Mouse (Mus musculus) hindbrain, postnatal 0 days (tissue): ENCODE measurements around the gene Cenpp. TPM values are rescaled to one million over a fixed set of nuclear protein-coding genes. Genes with fewer than 3 reads are reported as not detected.

Source experiments
- ATAC-seq: fragments of 200-750 bp; cut with Nextera tagmentation; 2 replicates; pipeline ENCODE4 v1.8.0; 2017; ENCODE audit warnings: mild to moderate bottlenecking, moderate TSS enrichment, moderate library complexity
- DNase-seq: peaks from one replicate; pipeline ENCODE4 v3.0.0-alpha.2; 2015; ENCODE audit warnings: low spot score
- H3K27ac ChIP-seq: fragments of 300-500 bp; sonication (generic); 2 replicates; pipeline ENCODE4 v1.5.1; 2014; ENCODE audit warnings: mild to moderate bottlenecking
- H3K27me3 ChIP-seq: fragments of 300-500 bp; sonication (generic); 2 replicates; pipeline ENCODE4 v1.6.1; 2014; ENCODE audit warnings: low read length, mixed read lengths; ENCODE audit not compliant: insufficient read depth
- H3K36me3 ChIP-seq: fragments of 300-500 bp; sonication (generic); 2 replicates; pipeline ENCODE4 v1.6.1; 2014; ENCODE audit warnings: low read length, mixed read lengths; ENCODE audit not compliant: insufficient read depth
- H3K4me1 ChIP-seq: fragments of 300-500 bp; sonication (generic); 2 replicates; pipeline ENCODE4 v1.6.1; 2014; ENCODE audit warnings: antibody characterized with exemption, low read length, mixed read lengths; ENCODE audit not compliant: insufficient read depth
- H3K4me2 ChIP-seq: fragments of 300-500 bp; sonication (generic); 2 replicates; pipeline ENCODE4 v1.6.1; 2014; ENCODE audit warnings: low read depth, mild to moderate bottlenecking, low read length, moderate library complexity, mixed read lengths
- H3K4me3 ChIP-seq: fragments of 300-500 bp; sonication (generic); 2 replicates; pipeline ENCODE4 v1.5.1; 2014; ENCODE audit warnings: low read length
- H3K9ac ChIP-seq: fragments of 300-500 bp; sonication (generic); replicated peaks from 2 replicates; pipeline ENCODE4 v1.6.1; 2014; ENCODE audit warnings: mild to moderate bottlenecking, low read length, moderate library complexity, mixed read lengths
- H3K9me3 ChIP-seq: fragments of 300-500 bp; sonication (generic); 2 replicates; pipeline ENCODE4 v1.6.1; 2016; ENCODE audit warnings: low read length, mixed read lengths
- CTCF ChIP-seq: IDR thresholded peaks from 2 replicates; pipeline ENCODE4 v1.5.1; 2016; ENCODE audit warnings: antibody characterized with exemption, control low read depth, low read depth
- WGBS: fragments of 180-500 bp; shearing (Covaris S2); extraction: QIAGEN DNeasy Blood & Tissue Kit; methylation state at CpG from one replicate; pipeline ENCODE4 v1.1.7; 2014; 5-methylcytosine and 5-hydroxymethylcytosine counted together
- polyA plus RNA-seq: library from polyadenylated mRNA; unstranded; fragments of >200 nt; fragmentation: Nextera tagmentation; extraction: Ambion mirVana; gene quantifications from 2 replicates; pipeline ENCODE4 v1.2.1, GENCODE M21; 2015
- total RNA-seq: library from RNA; depleted of rRNA; stranded (reverse); fragments of >200 nt; gene quantifications from 2 replicates; pipeline ENCODE4 v1.2.3, GENCODE M21; 2014

The Cenpp gene
- total and polyA plus RNA-seq, 2 experiments from 2014 or later = 5.5 to 9.7 TPM

GRCm38 (mm10) chr13:49556203-49556602, 96.4 kb downstream of the Cenpp start:
- ATAC-seq = no peak
- TF ChIP-seq CTCF = no peak
- Histone ChIP-seq H3K4me3 (no peak overlapping the region), H3K36me3 (no peaks in the 10 kb centered on the region), H3K27me3 (no peaks in the 10 kb centered on the region), H3K9me3 (no peaks in the 10 kb centered on the region), H3K4me1 (no peaks in the 10 kb centered on the region), H3K4me2 (no peak overlapping the region), H3K27ac (no peak overlapping the region), H3K9ac (no peak overlapping the region)
- no peak for DNase-seq
- WGBS = 70% methylated on average over 1 of the region's 1 CpGs

GRCm38 (mm10) chr13:49554519-49554918, 98.1 kb downstream of the Cenpp start:
- Histone ChIP-seq H3K4me3 (no peak overlapping the region), H3K36me3 (no peaks in the 10 kb centered on the region), H3K27me3 (no peaks in the 10 kb centered on the region), H3K27ac (no peak overlapping the region), H3K9me3 (no peaks in the 10 kb centered on the region), H3K9ac (no peak overlapping the region), H3K4me2 (no peak overlapping the region), H3K4me1 (no peaks in the 10 kb centered on the region)
- TF ChIP-seq CTCF = no peak
- DNase-seq (no peak), ATAC-seq (no peak)
- WGBS = 84% methylated on average over 5 of the region's 5 CpGs

DNA sequence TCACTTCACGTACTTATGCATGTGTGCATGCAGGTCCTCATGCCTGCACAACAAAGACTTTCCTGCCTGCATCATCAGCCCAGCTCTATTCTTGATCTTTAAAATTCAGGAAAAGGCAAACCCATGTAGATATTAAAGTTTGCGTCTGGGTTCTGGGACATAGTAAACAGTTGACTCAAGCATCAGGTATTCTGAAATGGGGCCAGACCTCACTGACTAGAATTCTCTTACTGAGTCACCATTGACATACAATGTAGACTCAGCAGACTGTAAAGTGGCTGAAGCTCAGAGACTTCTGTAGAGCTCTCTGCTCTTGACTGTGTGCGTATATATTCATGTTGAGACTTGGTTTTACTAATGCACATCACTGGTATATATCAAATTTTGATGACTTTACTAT, 103.0 kb downstream of the Cenpp start:
- no peak for DNase-seq
- H3K4me2 ChIP-seq = no peak overlapping the region
- no peak for ATAC-seq
- no peak overlapping the region for H3K4me3 ChIP-seq
- no peak for TF ChIP-seq CTCF
- WGBS = 94% methylated on average over 3 of the region's 3 CpGs
- no peaks in the 10 kb centered on the region for H3K9me3 ChIP-seq
- H3K9ac ChIP-seq = no peak overlapping the region
- H3K27me3 ChIP-seq = no peaks in the 10 kb centered on the region
- H3K36me3 ChIP-seq = no peaks in the 10 kb centered on the region
- H3K27ac ChIP-seq = no peak overlapping the region
- H3K4me1 ChIP-seq = no peaks in the 10 kb centered on the region

DNA sequence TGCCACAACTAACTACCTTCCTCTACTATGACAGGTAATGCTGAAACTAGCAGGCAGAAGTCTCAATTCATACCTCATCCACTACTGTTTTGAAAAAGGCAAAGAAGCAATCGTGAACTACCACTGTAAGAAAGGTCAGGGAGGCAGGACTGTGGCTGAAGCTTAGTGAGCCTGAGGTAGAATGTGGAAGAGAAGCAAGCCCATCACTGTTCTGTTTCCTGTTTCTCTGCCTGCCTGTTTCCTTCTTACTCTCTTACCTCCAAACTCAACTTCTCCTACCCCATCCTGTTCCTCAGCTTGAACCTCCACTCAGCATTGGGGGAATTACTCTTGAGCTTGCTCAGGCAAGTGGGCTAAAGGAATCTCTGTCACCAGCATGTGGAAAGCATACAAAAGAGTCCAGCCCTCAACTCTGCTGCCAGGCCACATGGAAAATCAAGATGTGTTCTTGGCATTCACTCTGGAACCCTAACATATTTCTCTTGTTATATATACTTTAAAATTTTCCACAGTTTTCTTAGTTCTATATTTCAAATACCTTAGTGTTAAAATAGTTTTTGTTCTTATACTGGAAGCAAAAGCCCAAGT, 104.9 kb downstream of the Cenpp start:
- Histone ChIP-seq H3K9ac (no peak overlapping the region), H3K36me3 (no peaks in the 10 kb centered on the region), H3K9me3 (no peaks in the 10 kb centered on the region), H3K27me3 (no peaks in the 10 kb centered on the region), H3K4me3 (no peak overlapping the region), H3K4me2 (no peak overlapping the region), H3K27ac (no peak overlapping the region), H3K4me1 (no peaks in the 10 kb centered on the region)
- TF ChIP-seq CTCF = no peak
- ATAC-seq = no peak
- 73% methylated on average over 1 of the region's 1 CpGs for WGBS
- DNase-seq = no peak

GRCm38 (mm10) chr13:49546517-49546916, 106.1 kb downstream of the Cenpp start:
- H3K27me3 ChIP-seq = no peaks in the 10 kb centered on the region
- ATAC-seq = no peak
- no peaks in the 10 kb centered on the region for H3K36me3 ChIP-seq
- no peak overlapping the region for H3K4me3 ChIP-seq
- no peak overlapping the region for H3K27ac ChIP-seq
- TF ChIP-seq CTCF = no peak
- H3K9me3 ChIP-seq = no peaks in the 10 kb centered on the region
- no peak overlapping the region for H3K9ac ChIP-seq
- WGBS = 90% methylated on average over 1 of the region's 1 CpGs
- DNase-seq = no peak
- H3K4me2 ChIP-seq = no peak overlapping the region
- no peaks in the 10 kb centered on the region for H3K4me1 ChIP-seq

DNA sequence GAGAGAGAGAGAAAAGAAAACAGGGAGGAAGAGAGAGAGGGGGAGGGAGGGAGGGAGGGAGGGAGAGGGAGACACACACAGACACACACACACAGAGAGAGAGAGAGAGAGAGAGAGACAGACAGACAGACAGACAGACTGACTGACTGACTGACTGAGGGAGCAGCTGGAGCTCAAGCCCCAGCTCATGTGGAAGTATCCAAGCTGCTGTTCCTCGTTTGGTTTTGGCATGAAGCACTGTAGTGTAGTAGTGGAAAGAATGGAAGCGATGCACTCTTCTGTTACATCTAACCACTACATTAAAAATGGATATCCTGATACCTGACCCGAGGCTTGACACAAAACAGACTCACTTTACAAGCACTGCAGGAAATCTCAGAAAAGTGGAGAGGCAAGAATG, 106.9 kb downstream of the Cenpp start:
- Histone ChIP-seq H3K9me3 (no peaks in the 10 kb centered on the region), H3K4me2 (no peak overlapping the region), H3K4me3 (no peak overlapping the region), H3K27me3 (no peaks in the 10 kb centered on the region), H3K9ac (no peak overlapping the region), H3K27ac (no peak overlapping the region), H3K4me1 (no peaks in the 10 kb centered on the region), H3K36me3 (no peaks in the 10 kb centered on the region)
- 76% methylated on average over 3 of the region's 3 CpGs for WGBS
- ATAC-seq (no peak), DNase-seq (no peak)
- no peak for TF ChIP-seq CTCF

DNA sequence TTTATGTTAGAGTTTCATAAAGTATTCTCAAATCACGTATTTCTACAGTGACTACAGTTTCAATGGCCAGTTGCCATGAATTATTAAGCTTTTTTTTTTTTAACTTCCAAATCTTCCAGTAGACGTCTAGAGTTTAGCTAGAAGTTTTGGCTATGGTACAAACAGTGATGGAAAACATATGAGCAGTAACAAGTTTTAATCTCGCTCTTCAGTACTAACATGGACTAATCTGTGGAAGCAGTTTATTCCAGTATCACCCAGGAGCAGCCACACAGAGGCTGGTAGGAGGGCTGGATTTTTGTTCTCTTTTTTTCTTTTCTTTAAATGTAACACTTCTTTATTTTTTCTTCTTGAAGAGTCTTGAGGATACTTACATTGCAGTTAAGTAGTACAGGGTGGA, 108.3 kb downstream of the Cenpp start, which contains the start of gene Aspn:
Gene Aspn, plus strand, starts transcription at position 165 of the 400 bp plus-strand sequence.
- Histone ChIP-seq H3K4me2 (no peak within 1 kb of the TSS), H3K4me1 (no peaks in the 10 kb centered on the region), H3K9me3 (no peaks in the 10 kb centered on the region), H3K9ac (no peak within 1 kb of the TSS), H3K27ac (no peak within 1 kb of the TSS), H3K27me3 (no peaks in the 10 kb centered on the region), H3K36me3 (no peaks in the 10 kb centered on the region), H3K4me3 (no peak within 1 kb of the TSS)
- 69% methylated on average over 3 of the region's 3 CpGs for WGBS
- ATAC-seq (no peak), DNase-seq (no peak)
- no peak for TF ChIP-seq CTCF
